Mouse (Mus musculus): ENCODE results near the gene Rnls.
"Not testable (repeated sequence)": the region's sequence is repeated elsewhere in the genome, so short reads cannot be mapped to it uniquely, and the experiment has no call there.

DNA sequence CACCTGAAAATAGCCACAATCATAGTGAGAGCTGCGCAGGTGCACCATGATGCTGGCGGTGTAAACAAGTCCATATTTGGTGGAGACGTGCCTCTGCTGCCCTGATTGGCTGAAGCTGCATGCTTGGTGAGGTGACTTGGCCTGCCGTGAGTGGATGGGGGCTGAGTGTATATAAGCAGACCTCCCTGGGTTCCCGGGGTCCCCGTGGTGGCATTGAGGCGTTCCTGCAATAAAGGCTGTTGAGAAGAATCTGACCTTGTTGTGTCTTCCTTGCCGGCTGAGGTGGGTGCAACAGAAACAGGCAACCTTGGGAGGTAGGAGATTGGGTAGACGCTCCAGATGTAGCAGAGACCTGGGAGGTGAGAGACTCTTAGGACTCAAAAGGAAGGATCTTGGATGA is 27.3 kb upstream of the Rnls start:
- TF ChIP-seq CTCF (IDR thresholded peaks at IDR 0.05; ENCODE audit: borderline replicate concordance, control insufficient read depth, extremely low read depth, insufficient read depth, low read length, poor library complexity); POLR2A (IDR thresholded peaks at IDR 0.05; ENCODE audit: control insufficient read depth, extremely low read depth, insufficient read depth, low read length, poor library complexity): not testable (repeated sequence)
